In the genomic region with DNA sequence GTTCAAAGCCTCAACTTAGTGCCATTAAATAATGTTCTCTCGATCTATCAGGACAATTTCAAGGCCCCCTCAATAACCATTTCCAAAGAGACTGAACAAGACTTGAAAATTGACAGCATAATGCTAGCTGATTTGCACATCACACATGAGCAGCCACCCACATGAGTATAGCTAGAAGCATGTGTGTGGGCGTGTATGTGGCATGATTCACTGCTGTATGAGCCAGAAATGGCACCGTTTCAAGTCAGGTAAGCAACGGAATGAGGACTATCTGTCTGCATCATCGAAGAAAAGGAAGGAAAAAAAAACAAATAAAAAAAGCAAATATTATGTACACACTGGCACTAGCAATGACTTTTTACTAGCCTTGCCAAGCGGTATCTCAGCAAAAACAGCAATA, we compare ENCODE assay signal across 8 mouse cellular contexts. TPM values are rescaled to one million over a fixed set of nuclear protein-coding genes. Genes with fewer than 3 reads are reported as not detected.
DNase-seq lines count a peak whose midpoint lies in the region; ATAC-seq lines count a peak whose summit lies in the region.
"Had no signal": no experiment of that assay in that cellular context is flagged by ENCODE, and none has a peak within 500 bp of the region (broad histone marks: within the 10 kb centered on the region; RNA-seq: fewer than 3 reads in every experiment).

No protein-coding gene starts in this region.

- peaks cover 4% of the 10 kb centered on the region; the same call in 1 of the 2 replicates for H3K27me3 ChIP-seq in embryonic facial prominence, embryonic 14.5 days (replicated peaks; ENCODE audit: control insufficient read depth, insufficient read depth, low read length)
- H3K27me3 ChIP-seq in stomach, embryonic 14.5 days (ENCODE audit: control insufficient read depth, insufficient read depth, low read length) = no peaks in the 10 kb centered on the region

- no peaks in the 10 kb centered on the region for H3K9me3 ChIP-seq in embryonic facial prominence, embryonic 14.5 days (ENCODE audit: control insufficient read depth, low read length)
- no peaks in the 10 kb centered on the region for H3K9me3 ChIP-seq in stomach, embryonic 14.5 days (ENCODE audit: control insufficient read depth, low read depth, low read length)

- no peaks in the 10 kb centered on the region for H3K4me1 ChIP-seq in embryonic facial prominence, embryonic 14.5 days (ENCODE audit: control insufficient read depth, insufficient read depth, low read length)
- no peaks in the 10 kb centered on the region for H3K4me1 ChIP-seq in stomach, embryonic 14.5 days (ENCODE audit: control insufficient read depth, insufficient read depth, low read length)

- ATAC-seq in embryonic facial prominence, embryonic 14.5 days (ENCODE audit: low read depth) = no peak
- no peak for ATAC-seq in stomach, embryonic 14.5 days (ENCODE audit: insufficient number of reproducible peaks, insufficient read depth, low FRiP score, low read depth)

- H3K4me2 ChIP-seq in embryonic facial prominence, embryonic 14.5 days (ENCODE audit: low read depth, low read length) = peak overlapping the region; percentile 66
- H3K4me2 ChIP-seq in stomach, embryonic 14.5 days (replicated peaks; ENCODE audit: low read depth, low read length) = 0 out of 2 replicates have a peak overlapping the region, but pooled peaks have one; percentile 50

- no peak overlapping the region for H3K4me3 ChIP-seq in embryonic facial prominence, embryonic 14.5 days (ENCODE audit: low read depth, low read length)
- H3K4me3 ChIP-seq in stomach, embryonic 14.5 days (ENCODE audit: low read depth, low read length) = no peak overlapping the region

- H3K27ac ChIP-seq in embryonic facial prominence, embryonic 14.5 days (replicated peaks; ENCODE audit: low read depth, low read length) = no peak overlapping the region
- H3K27ac ChIP-seq in stomach, embryonic 14.5 days (ENCODE audit: low read length) = no peak overlapping the region
- H3K27ac ChIP-seq: liver, embryonic 14.5 days had no signal

- DNase-seq in right cerebral cortex, adult 18-20 months = peak; percentile 59
- no peak for DNase-seq in right cerebral cortex, postnatal 4 days
- no peak for DNase-seq in embryonic facial prominence, embryonic 14.5 days (ENCODE audit: low spot score)
- peak; percentile 11 to 52 for DNase-seq in layer of hippocampus, postnatal 14 days (ENCODE audit: low spot score in 2 of 2)
- no peak for DNase-seq in spleen, postnatal 14 days (ENCODE audit: low spot score in 2 of 2)
- DNase-seq in gastrocnemius, postnatal 10 days = no peak

- no peaks in the 10 kb centered on the region for H3K36me3 ChIP-seq in embryonic facial prominence, embryonic 14.5 days (ENCODE audit: control insufficient read depth, insufficient read depth, low read length)
- no peaks in the 10 kb centered on the region for H3K36me3 ChIP-seq in stomach, embryonic 14.5 days (ENCODE audit: control insufficient read depth, insufficient read depth, low read length)

- 72% methylated on average over 6 of the region's 6 CpGs for WGBS in embryonic facial prominence, embryonic 14.5 days
- 58% methylated on average over 6 of the region's 6 CpGs for WGBS in stomach, embryonic 14.5 days

- H3K9ac ChIP-seq in embryonic facial prominence, embryonic 14.5 days (ENCODE audit: low read depth, low read length) = no peak overlapping the region
- H3K9ac ChIP-seq in stomach, embryonic 14.5 days (replicated peaks; ENCODE audit: low read depth, low read length) = no peak overlapping the region
- H3K9ac ChIP-seq: liver, embryonic 14.5 days had no signal

RNA-seq across cellular contexts. Expression of a gene that starts 32.5 kb away (rescaled TPM):
- polyA plus RNA-seq in embryonic facial prominence, embryonic 14.5 days (2014; fragmentation: Nextera tagmentation; extraction: Ambion mirVana) = 14.4 and 15.7 TPM in 2 replicates
- 100 to 1,000 TPM; 223 to 242 TPM for total RNA-seq in layer of hippocampus, postnatal 14 days (2021)
- 13.8 and 16.7 TPM in 2 replicates for polyA plus RNA-seq in stomach, embryonic 14.5 days (2014; fragmentation: Nextera tagmentation; extraction: Ambion mirVana)
- total RNA-seq in gastrocnemius, postnatal 10 days (2021) = 10 to 100 TPM; 11.5 to 12.6 TPM

Comparison
In these comparisons a context has a peak if more than half of its experiments do, and no peak if none do; other contexts are left out.
1. DNase-seq: peak in right cerebral cortex, adult 18-20 months (single experiment) and layer of hippocampus, postnatal 14 days (2 of 2); none in right cerebral cortex, postnatal 4 days (single experiment), embryonic facial prominence, embryonic 14.5 days (single experiment), spleen, postnatal 14 days (0 of 2) and gastrocnemius, postnatal 10 days (single experiment).
2. RNA of a gene that starts 32.5 kb away (total RNA-seq): 223 to 242 TPM in layer of hippocampus, postnatal 14 days; 11.5 to 12.6 TPM in gastrocnemius, postnatal 10 days; every median in the first group is over 10 times any median in the second.